Mouse (Mus musculus) limb, embryonic 11.5 days (tissue): ENCODE data around the gene Sema5a. TPM values are rescaled to one million over a fixed set of nuclear protein-coding genes. Genes with fewer than 3 reads are reported as not detected.

Source experiments
- ATAC-seq: fragments of 200-750 bp; cut with Nextera tagmentation; 2 replicates; pipeline ENCODE4 v1.8.0; 2017; ENCODE audit warnings: low read depth; ENCODE audit not compliant: insufficient number of reproducible peaks, low FRiP score, low TSS enrichment
- DNase-seq: peaks from one replicate; pipeline ENCODE4 v3.0.0-alpha.2; 2015; ENCODE audit warnings: low spot score
- H3K27ac ChIP-seq: fragments of 300-500 bp; sonication (generic); replicated peaks from 2 replicates; pipeline ENCODE4 v1.5.1; 2014; ENCODE audit warnings: low read depth, mild to moderate bottlenecking, low read length
- H3K27me3 ChIP-seq: fragments of 300-500 bp; sonication (generic); 2 replicates; pipeline ENCODE4 v1.6.1; 2014; ENCODE audit warnings: mild to moderate bottlenecking, low read length, mixed read lengths; ENCODE audit not compliant: control insufficient read depth, insufficient read depth
- H3K36me3 ChIP-seq: fragments of 300-500 bp; sonication (generic); 2 replicates; pipeline ENCODE4 v1.6.1; 2014; ENCODE audit warnings: mild to moderate bottlenecking, low read length, moderate library complexity, mixed read lengths; ENCODE audit not compliant: control insufficient read depth, insufficient read depth
- H3K4me1 ChIP-seq: fragments of 300-500 bp; sonication (generic); 2 replicates; pipeline ENCODE4 v1.6.1; 2014; ENCODE audit warnings: low read length, mixed read lengths; ENCODE audit not compliant: control insufficient read depth, insufficient read depth
- H3K4me2 ChIP-seq: fragments of 300-500 bp; sonication (generic); 2 replicates; pipeline ENCODE4 v1.6.1; 2014; ENCODE audit warnings: low read depth, mild to moderate bottlenecking, moderate library complexity; ENCODE audit not compliant: severe bottlenecking
- H3K4me3 ChIP-seq: fragments of 300-500 bp; sonication (generic); 2 replicates; pipeline ENCODE4 v1.5.1; 2014; ENCODE audit warnings: low read depth, low read length
- H3K9ac ChIP-seq: fragments of 300-500 bp; sonication (generic); 2 replicates; pipeline ENCODE4 v1.6.1; 2014; ENCODE audit warnings: mild to moderate bottlenecking, low read length
- H3K9me3 ChIP-seq: fragments of 300-500 bp; sonication (generic); 2 replicates; pipeline ENCODE4 v1.6.1; 2016; ENCODE audit warnings: low read length; ENCODE audit not compliant: control insufficient read depth
- WGBS: fragments of 180-500 bp; shearing (Covaris S2); extraction: QIAGEN DNeasy Blood & Tissue Kit; methylation state at CpG from one replicate; pipeline ENCODE4 v1.1.7; 2014; 5-methylcytosine and 5-hydroxymethylcytosine counted together
- polyA plus RNA-seq: library from polyadenylated mRNA; unstranded; fragments of >200 nt; fragmentation: Nextera tagmentation; extraction: Ambion mirVana; gene quantifications from 2 replicates; pipeline ENCODE4 v1.2.1, GENCODE M21; 2014

Sema5a gene
- polyA plus RNA-seq, 1 experiment from 2014 or later, result 21.4 TPM

GRCm38 (mm10) chr15:32356805-32357204, 112.2 kb downstream of the Sema5a start:
- Histone ChIP-seq H3K4me1 (no peaks in the 10 kb centered on the region), H3K36me3 (no peaks in the 10 kb centered on the region), H3K27me3 (no peaks in the 10 kb centered on the region), H3K27ac (no peak overlapping the region), H3K4me2 (no peak overlapping the region), H3K4me3 (no peak overlapping the region), H3K9me3 (no peaks in the 10 kb centered on the region), H3K9ac (no peak overlapping the region)
- no peak for ATAC-seq
- DNase-seq, result no peak
- WGBS, result 88% methylated on average over 5 of the region's 5 CpGs

DNA sequence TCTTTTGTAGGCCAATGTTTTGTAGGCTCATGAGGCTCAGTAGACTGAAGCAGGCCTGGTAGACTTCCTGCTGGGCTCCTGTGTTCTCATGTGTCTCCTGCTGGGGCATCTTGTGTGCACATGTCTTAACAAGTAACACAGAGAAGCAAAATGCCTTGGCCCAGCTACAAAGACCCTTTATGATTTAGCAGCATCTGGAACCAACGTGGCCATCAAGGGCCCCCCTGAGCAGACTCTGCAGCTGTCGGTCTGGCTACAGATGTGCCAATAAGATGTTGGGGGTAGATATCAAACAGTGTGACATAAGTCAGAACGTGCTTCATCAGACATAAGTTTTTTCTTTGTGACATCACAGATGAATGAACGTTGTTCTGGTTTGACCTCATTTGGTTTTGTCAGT, 123.2 kb downstream of the Sema5a start:
- Histone ChIP-seq H3K27ac (no peak overlapping the region), H3K4me3 (no peak overlapping the region), H3K27me3 (no peaks in the 10 kb centered on the region), H3K9ac (no peak overlapping the region), H3K9me3 (no peaks in the 10 kb centered on the region), H3K4me1 (peaks cover 5% of the 10 kb centered on the region; the same call in 1 of the 2 replicates), H3K4me2 (no peak overlapping the region), H3K36me3 (no peaks in the 10 kb centered on the region)
- ATAC-seq (no peak), DNase-seq (peak; percentile 33)
- WGBS, result 50% methylated on average over 4 of the region's 4 CpGs

- ATAC-seq (no peak), DNase-seq (no peak)
- no peak overlapping the region for H3K4me2 ChIP-seq
- no peak overlapping the region for H3K27ac ChIP-seq
- no peak overlapping the region for H3K4me3 ChIP-seq
- H3K4me1 ChIP-seq, result peaks cover 5% of the 10 kb centered on the region; the same call in 1 of the 2 replicates
- no peaks in the 10 kb centered on the region for H3K27me3 ChIP-seq
- WGBS, result 41% methylated on average over 6 of the region's 6 CpGs
- no peaks in the 10 kb centered on the region for H3K9me3 ChIP-seq
- H3K36me3 ChIP-seq, result no peaks in the 10 kb centered on the region
- H3K9ac ChIP-seq, result no peak overlapping the region
Observed at GRCm38 (mm10) chr15:32370914-32371313, 126.3 kb downstream of the Sema5a start.

GRCm38 (mm10) chr15:32371385-32371784, 126.8 kb downstream of the Sema5a start:
- WGBS, result 30% methylated on average over 6 of the region's 6 CpGs
- DNase-seq (peak; percentile 50), ATAC-seq (0 out of 2 replicates have a peak, but pooled peaks have one; percentile 31)
- Histone ChIP-seq H3K4me1 (peaks cover 5% of the 10 kb centered on the region; the same call in 1 of the 2 replicates), H3K36me3 (no peaks in the 10 kb centered on the region), H3K27ac (no peak overlapping the region), H3K27me3 (no peaks in the 10 kb centered on the region), H3K9me3 (no peaks in the 10 kb centered on the region), H3K4me3 (no peak overlapping the region), H3K4me2 (no peak overlapping the region), H3K9ac (no peak overlapping the region)

DNA sequence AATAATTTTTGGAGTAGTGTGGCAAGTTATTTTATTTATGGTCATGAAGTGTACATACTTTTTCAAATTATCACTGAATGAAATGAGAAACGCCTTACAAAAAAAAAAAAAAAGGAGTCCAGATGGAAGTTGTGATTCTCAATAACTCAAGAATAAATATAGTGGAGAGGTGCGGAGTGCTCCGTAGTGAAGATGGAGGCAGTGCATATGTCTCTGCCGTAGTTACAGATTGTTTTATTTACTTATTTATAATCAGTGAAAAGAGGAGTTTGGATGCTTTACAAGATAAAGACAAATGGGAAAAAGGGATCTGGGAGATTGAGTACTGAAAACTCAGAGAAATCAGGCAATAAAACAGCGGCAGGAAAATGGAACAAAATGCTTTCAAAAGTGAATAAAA, 131.7 kb downstream of the Sema5a start:
- no peak for ATAC-seq

GRCm38 (mm10) chr15:32377781-32378180, 133.2 kb downstream of the Sema5a start:
- Histone ChIP-seq H3K9ac (no peak overlapping the region), H3K4me1 (no peaks in the 10 kb centered on the region), H3K27me3 (no peaks in the 10 kb centered on the region), H3K36me3 (no peaks in the 10 kb centered on the region), H3K27ac (no peak overlapping the region), H3K4me3 (no peak overlapping the region), H3K9me3 (no peaks in the 10 kb centered on the region), H3K4me2 (no peak overlapping the region)
- no peak for ATAC-seq
- DNase-seq, result no peak
- 92% methylated on average over 3 of the region's 3 CpGs for WGBS

More for the DNA sequence above, 131.7 kb downstream of the Sema5a start:
- DNase-seq, result no peak
- no peaks in the 10 kb centered on the region for H3K9me3 ChIP-seq
- no peak overlapping the region for H3K9ac ChIP-seq
- no peak overlapping the region for H3K4me3 ChIP-seq
- H3K27ac ChIP-seq, result no peak overlapping the region
- no peaks in the 10 kb centered on the region for H3K36me3 ChIP-seq
- 91% methylated on average over 5 of the region's 5 CpGs for WGBS
- no peaks in the 10 kb centered on the region for H3K4me1 ChIP-seq
- no peaks in the 10 kb centered on the region for H3K27me3 ChIP-seq
- no peak overlapping the region for H3K4me2 ChIP-seq

DNA sequence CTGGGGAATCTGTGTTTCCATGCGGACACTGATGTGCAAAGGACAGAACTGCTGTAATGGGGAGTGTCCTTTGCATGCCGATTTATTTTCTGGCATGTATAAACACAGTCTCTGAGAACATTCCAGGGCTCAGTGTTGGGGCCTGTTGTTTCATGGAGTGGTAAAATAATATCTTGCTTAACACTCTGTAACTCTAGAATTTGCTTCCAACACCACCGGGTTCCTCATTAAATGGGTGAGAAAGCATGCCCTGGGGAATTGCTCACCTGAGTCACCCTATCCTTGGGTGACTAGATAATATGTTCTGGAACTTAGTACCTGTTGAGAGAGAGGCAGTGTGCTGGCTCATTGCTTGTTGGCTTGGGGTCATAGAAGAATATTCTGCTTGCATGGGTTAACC, 135.7 kb downstream of the Sema5a start:
- H3K27ac ChIP-seq, result no peak overlapping the region
- H3K4me1 ChIP-seq, result no peaks in the 10 kb centered on the region
- H3K27me3 ChIP-seq, result no peaks in the 10 kb centered on the region
- H3K36me3 ChIP-seq, result no peaks in the 10 kb centered on the region
- DNase-seq (no peak), ATAC-seq (no peak)
- no peak overlapping the region for H3K4me2 ChIP-seq
- no peaks in the 10 kb centered on the region for H3K9me3 ChIP-seq
- no peak overlapping the region for H3K9ac ChIP-seq
- H3K4me3 ChIP-seq, result no peak overlapping the region
- 93% methylated on average over 3 of the region's 3 CpGs for WGBS

DNA sequence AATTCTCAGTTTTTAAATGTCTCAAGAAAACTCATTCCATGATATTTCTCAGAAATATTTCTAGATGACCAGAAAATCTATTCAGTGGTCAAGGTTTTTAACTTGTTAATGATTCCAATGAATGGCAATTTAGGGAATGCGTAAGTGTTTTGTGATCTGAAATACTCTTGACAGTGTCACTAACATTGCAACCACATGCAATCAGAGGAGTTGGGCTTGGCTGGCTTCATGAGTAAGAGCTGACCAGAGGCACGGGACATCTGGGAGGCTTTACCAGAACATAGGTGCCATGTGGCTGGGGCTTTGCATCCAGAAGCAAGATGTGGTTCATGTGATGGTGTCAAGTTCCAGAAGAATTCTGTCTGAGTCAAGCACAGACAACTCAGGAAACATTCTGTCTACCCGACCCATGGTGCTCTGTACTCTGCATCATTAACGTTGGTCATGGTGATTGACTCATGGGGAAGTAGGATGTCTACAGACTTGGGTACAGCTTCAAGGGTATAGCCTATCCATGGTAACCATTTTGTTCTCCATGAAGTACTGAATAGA, 138.4 kb downstream of the Sema5a start:
- no peak overlapping the region for H3K27ac ChIP-seq
- no peak overlapping the region for H3K9ac ChIP-seq
- H3K4me1 ChIP-seq, result no peaks in the 10 kb centered on the region
- no peak overlapping the region for H3K4me2 ChIP-seq
- ATAC-seq, result no peak
- no peak for DNase-seq
- H3K9me3 ChIP-seq, result no peaks in the 10 kb centered on the region
- H3K4me3 ChIP-seq, result no peak overlapping the region
- 85% methylated on average over 4 of the region's 4 CpGs for WGBS
- H3K27me3 ChIP-seq, result no peaks in the 10 kb centered on the region
- no peaks in the 10 kb centered on the region for H3K36me3 ChIP-seq
